Mouse (Mus musculus) T-helper 2 cell (primary cell): ENCODE results near the gene Ptprs.
"Not testable (repeated sequence)": the region's sequence is repeated elsewhere in the genome, so short reads cannot be mapped to it uniquely, and the experiment has no call there.

Source experiments
- in situ Hi-C: fragments of 300-600 bp; cut with MboI, MseI; formaldehyde crosslinking; loops from one replicate; pipeline ENCODE4 v1.15.1; 2025; ENCODE audit warnings: high pct_unique_total_duplicates

Gene Ptprs

GRCm38 (mm10) chr17:56476402-56476752 is at the start of gene Ptprs:
TSS of gene Ptprs (minus strand) at chr17:56476483.
- in situ Hi-C loops = no loop called here

DNA sequence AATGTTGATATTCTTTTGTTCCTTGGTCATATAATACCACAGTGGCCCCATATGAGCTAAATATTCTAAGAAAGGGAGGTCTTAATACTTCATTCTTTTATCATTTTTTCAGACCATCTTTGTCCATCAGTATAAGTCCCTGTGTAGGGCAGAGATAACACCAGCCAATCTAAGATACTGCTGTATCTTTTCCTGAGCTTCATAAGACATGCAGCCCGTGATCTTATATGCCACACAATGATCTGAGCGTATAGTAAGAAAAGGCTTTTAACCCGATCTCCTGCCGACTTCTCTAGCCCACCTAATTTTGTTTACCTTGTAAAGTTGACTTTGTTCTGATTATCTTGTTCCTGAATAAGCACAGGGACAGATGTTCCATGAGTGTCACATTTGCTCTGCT is 48.7 kb upstream of the Ptprs start:
- in situ Hi-C loops = no loop called here

DNA sequence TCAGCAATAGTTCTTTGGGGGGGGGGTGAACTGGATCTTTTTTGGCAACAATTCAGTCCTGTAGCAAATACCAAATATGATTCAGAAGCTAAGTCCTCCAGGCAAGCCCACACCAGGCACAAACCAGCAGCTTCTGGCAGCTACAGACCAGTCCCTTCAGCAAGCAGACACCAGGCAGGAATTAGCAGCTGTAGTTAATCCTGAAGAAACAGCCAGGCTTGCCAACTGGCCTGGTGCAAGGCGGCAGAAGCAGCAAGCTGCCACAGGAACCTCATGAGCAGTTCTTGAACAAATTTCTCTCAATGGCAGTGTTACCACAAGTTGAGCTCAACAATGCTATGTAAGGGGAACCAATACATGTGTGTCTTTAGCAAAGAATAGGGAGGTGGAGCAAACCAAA is 46.5 kb upstream of the Ptprs start:
- in situ Hi-C loops = no loop called here

DNA sequence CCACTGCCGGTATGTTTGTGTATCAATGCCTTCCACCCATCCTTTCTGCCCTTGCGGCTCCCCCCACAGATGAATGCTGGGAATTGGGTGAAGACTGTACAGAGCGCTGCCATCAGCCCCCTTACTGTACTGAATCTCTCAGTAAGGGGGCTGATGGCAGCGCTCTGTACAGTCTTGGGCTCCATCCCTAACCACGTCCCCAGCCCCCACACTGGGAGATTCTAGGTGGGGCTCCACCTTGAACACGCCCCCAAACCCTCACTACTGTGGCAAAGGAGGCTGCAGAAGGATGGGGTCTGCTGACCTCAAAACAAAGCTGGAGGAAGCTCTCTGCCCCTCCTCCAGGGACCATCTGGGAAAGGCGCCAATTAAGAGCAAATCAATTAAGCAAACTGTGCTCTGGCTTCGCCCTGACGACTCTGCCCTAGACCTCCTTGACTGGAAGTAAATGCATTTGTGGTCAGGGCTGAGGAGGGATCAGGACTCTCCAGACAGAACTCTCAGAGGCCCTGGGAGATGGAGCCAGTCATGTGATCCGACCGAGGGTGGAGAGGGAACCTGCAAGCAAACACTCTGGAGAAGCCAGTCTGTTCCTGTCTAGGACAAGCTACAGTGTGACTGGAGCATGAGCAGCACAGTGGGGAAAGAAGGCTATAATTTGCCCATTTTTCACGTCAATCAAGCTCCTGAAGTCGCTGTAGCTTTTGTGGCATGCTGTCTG is 39.6 kb upstream of the Ptprs start:
- in situ Hi-C loops = no loop called here

- in situ Hi-C loops = no loop called here
These were observed 38.6 kb upstream of the Ptprs start for GRCm38 (mm10) chr17:56514916-56515315.

- in situ Hi-C loops = no loop called here
These were observed 38.0 kb upstream of the Ptprs start for GRCm38 (mm10) chr17:56514330-56514729.

- in situ Hi-C loops = no loop called here
These were observed 36.0 kb upstream of the Ptprs start, which contains the start of gene Znrf4 for GRCm38 (mm10) chr17:56512310-56512709. TSS of gene Znrf4 (minus strand) at chr17:56512431.

- in situ Hi-C loops = no loop called here
These were observed 35.4 kb upstream of the Ptprs start for GRCm38 (mm10) chr17:56511707-56512090.

- in situ Hi-C loops = no loop called here
These were observed 34.9 kb upstream of the Ptprs start for GRCm38 (mm10) chr17:56510970-56511706.

- in situ Hi-C loops = no loop called here
These were observed 34.2 kb upstream of the Ptprs start for GRCm38 (mm10) chr17:56510473-56510969.

- in situ Hi-C loops = no loop called here
These were observed 33.6 kb upstream of the Ptprs start for GRCm38 (mm10) chr17:56509707-56510472.

DNA sequence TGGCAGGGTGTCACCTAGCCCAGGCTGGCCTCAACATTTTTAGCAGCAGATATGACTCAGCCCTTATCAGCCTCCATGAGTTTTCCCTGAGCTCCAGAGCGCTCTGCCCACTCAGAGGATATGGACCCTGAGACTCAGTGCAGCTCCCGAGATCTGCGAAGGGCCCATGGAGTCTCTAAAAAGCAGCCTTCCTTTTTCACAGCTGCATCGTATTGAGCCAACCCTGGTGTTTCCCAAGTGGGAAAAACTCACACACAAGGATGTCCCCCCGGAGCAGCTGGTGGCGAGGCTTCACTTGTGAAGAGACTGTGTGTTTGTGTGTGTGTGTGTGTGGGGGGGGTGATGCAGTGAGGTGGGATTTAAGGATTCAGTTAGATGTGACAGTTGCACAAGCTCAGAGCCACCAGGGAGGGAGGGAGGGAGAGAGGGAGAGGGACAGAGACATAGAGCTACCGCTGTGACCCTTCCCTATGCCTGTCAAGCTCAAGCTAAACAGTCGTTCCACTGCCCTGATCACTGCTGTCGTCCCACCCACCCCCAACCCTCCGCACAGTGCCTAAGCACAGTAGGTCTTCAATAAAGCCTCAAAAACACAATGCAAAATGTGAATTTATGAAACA is 32.8 kb upstream of the Ptprs start:
- in situ Hi-C loops = no loop called here

DNA sequence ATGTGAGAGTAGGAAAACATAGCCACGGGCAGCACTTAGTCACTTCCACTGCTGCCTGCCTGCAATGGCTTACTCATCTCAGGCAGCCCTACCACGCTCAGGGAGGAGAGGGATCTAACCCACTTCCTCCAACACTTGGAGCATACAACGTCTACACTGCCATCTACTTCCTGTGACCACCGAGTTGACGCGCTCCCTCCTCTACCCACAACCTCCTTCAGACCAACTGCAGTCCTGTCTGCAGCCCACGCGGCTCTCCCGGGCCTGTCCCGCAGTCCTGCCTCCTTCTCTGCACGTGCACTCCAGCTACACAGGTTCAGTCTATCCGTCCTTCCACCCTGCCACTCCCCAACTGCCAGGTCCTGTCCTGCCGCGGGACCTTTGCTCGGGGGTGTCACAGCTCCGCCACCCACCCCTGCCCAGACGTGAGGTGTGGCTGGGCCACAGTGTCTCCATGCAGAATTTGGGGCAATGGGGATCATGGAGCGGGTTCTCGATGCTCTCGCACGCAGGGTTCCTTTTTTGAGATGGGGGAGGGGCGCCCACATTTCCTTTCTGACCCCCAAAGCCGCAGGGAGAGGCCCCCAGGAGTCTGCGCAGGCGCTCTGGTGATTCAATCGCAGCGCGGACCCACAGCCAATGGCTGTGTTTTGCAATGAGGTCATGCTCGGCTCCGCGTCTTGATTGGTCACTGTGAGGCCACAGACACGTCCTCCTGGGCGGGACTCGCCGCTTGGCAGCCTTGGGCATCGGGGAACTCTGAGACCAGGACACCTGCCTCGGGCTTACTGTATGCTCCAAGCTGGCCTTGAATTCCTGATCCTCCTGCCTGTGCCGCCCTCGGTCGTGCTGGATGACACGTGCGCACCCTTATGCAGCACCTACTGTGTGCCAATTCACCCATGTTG is 31.1 kb upstream of the Ptprs start:
- in situ Hi-C loops = no loop called here

- in situ Hi-C loops = no loop called here
These were observed 30.3 kb upstream of the Ptprs start for GRCm38 (mm10) chr17:56506417-56507065.

DNA sequence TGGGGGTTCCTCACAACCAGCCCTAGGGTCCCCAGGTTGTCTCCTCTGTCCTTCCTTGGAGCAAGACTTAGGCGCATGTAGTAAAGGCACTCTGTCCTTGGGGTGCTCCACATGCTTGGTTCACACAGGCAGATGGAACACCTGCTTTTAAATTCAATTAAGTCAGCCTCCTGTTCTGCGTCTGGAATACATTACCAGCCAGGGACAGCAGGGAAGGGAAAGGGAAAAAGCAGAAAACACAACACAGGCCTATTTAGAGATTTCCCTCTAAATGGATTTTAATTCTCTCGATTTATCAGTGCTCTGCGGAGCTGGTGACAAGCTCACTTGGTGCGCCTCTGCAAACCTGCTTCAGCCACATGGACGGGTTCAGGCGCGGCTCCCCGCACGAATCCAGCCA is 29.1 kb upstream of the Ptprs start:
- in situ Hi-C loops = no loop called here

- in situ Hi-C loops = no loop called here
These were observed 26.2 kb upstream of the Ptprs start for GRCm38 (mm10) chr17:56502526-56502925.

DNA sequence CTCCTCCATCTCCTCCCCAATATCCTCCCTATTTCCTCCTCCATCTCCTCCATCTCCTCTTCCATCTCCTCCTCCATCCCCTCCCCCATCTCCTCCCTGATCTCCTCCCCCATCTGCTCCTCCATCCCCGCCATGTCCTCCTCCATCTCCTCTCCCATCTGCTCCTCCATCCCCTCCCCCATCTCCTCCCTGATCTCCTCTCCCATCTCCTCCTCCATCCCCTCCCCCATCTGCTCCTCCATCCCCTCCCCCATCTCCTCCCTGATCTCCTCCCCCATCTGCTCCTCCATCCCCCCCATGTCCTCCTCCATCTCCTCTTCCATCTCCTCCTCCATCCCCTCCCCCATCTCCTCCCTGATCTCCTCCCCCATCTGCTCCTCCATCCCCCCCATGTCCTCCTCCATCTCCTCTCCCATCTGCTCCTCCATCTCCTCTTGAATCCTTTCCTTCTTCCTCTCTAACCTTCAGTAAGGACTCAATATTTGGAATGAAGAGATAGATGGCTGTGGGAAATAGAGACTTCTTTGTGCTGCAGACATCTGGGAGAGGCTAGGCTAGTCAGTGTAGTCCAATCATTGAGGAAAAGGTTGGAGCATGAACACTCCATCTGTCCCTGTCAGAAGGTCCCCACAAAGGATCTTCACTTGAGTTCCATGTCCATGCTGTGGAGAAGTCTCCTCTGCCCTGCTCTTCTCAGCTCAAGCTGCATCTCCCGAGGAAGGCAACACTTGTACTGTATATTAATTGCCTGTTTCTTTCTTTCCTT is 25.5 kb upstream of the Ptprs start:
- in situ Hi-C loops = not testable (repeated sequence)

DNA sequence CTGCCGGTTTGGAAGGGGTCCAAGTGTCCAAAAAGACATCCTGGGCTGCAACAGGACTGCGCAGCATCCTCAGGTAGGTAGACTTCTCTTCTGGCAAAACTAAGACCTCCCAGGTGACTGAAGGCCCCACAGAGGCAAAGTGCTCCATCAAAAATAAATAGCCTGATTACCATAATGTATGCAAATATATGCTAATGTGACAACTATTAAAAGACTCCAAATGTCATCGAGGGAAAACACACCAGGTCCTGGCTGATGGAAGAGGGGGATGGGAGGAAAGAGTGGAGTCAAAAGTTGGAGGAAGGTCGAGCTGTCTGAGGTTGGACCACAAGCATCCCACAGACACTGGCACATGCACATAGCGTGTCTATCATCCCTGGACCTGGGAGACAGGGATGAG is 22.9 kb upstream of the Ptprs start:
- in situ Hi-C loops = no loop called here

- in situ Hi-C loops = no loop called here
These were observed 18.2 kb upstream of the Ptprs start for GRCm38 (mm10) chr17:56494480-56494879.

DNA sequence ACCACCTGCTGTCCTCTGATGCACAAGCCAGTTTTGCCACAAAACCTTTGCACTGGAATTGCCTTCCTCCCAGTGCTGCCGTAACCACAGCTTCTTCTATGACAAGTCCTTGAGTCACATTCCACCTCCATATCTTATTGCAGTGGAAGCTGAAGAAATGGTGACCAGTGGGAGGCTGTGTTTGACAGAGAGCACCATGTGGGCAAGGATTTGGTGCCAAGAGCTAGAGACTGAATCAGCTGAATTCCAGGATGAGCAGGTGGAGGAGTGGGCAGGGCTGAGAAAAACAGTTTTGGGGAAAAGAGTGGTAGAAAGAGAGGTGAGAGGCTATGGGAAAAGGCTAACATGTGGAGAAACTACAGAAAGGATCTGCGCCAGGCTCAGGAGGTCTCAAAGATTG is 17.6 kb upstream of the Ptprs start:
- in situ Hi-C loops = no loop called here
